Mouse (Mus musculus) embryonic facial prominence, embryonic 14.5 days (tissue): Measurements from ENCODE around the gene 4930402H24Rik. TPM values are rescaled to one million over a fixed set of nuclear protein-coding genes. Genes with fewer than 3 reads are reported as not detected.

Experiments used
- ATAC-seq: fragments of 200-750 bp; cut with Nextera tagmentation; 2 replicates; pipeline ENCODE4 v1.8.0; 2017; ENCODE audit warnings: low read depth, moderate number of reproducible peaks, moderate TSS enrichment
- DNase-seq: peaks from one replicate; pipeline ENCODE4 v3.0.0-alpha.2; 2015; ENCODE audit warnings: low spot score
- H3K27ac ChIP-seq: fragments of 300-500 bp; sonication (generic); replicated peaks from 2 replicates; pipeline ENCODE4 v1.5.1; 2014; ENCODE audit warnings: low read depth, mild to moderate bottlenecking, low read length, moderate library complexity
- H3K27me3 ChIP-seq: fragments of 300-500 bp; sonication (generic); replicated peaks from 2 replicates; pipeline ENCODE4 v1.6.1; 2014; ENCODE audit warnings: low read length; ENCODE audit not compliant: control insufficient read depth, insufficient read depth
- H3K36me3 ChIP-seq: fragments of 300-500 bp; sonication (generic); 2 replicates; pipeline ENCODE4 v1.6.1; 2014; ENCODE audit warnings: low read length, mixed read lengths; ENCODE audit not compliant: control insufficient read depth, insufficient read depth
- H3K4me1 ChIP-seq: fragments of 300-500 bp; sonication (generic); 2 replicates; pipeline ENCODE4 v1.6.1; 2014; ENCODE audit warnings: antibody characterized with exemption, low read length; ENCODE audit not compliant: control insufficient read depth, insufficient read depth
- H3K4me2 ChIP-seq: fragments of 300-500 bp; sonication (generic); 2 replicates; pipeline ENCODE4 v1.6.1; 2014; ENCODE audit warnings: low read depth, mild to moderate bottlenecking, low read length, moderate library complexity, mixed read lengths
- H3K4me3 ChIP-seq: fragments of 300-500 bp; sonication (generic); 2 replicates; pipeline ENCODE4 v1.5.1; 2014; ENCODE audit warnings: low read depth, mild to moderate bottlenecking, low read length
- H3K9ac ChIP-seq: fragments of 300-500 bp; sonication (generic); 2 replicates; pipeline ENCODE4 v1.6.1; 2014; ENCODE audit warnings: low read depth, mild to moderate bottlenecking, low read length, moderate library complexity, mixed read lengths
- H3K9me3 ChIP-seq: fragments of 300-500 bp; sonication (generic); 2 replicates; pipeline ENCODE4 v1.6.1; 2016; ENCODE audit warnings: low read length; ENCODE audit not compliant: control insufficient read depth
- WGBS: fragments of 180-500 bp; shearing (Covaris S2); extraction: QIAGEN DNeasy Blood & Tissue Kit; methylation state at CpG from one replicate; pipeline ENCODE4 v1.1.7; 2014; 5-methylcytosine and 5-hydroxymethylcytosine counted together
- polyA plus RNA-seq: library from polyadenylated mRNA; unstranded; fragments of >200 nt; fragmentation: Nextera tagmentation; extraction: Ambion mirVana; gene quantifications from 2 replicates; pipeline ENCODE4 v1.2.1, GENCODE M21; 2014

4930402H24Rik gene
- polyA plus RNA-seq, 1 experiment from 2014 or later = 33.0 TPM

GRCm38 (mm10) chr2:130816205-130816604 lies 90.0 kb downstream of the 4930402H24Rik start:
- ATAC-seq (no peak), DNase-seq (no peak)
- Histone ChIP-seq H3K27ac (no peak overlapping the region), H3K4me1 (0 out of 2 replicates have a peak, but pooled peaks cover 4% of the 10 kb centered on the region), H3K9ac (no peak overlapping the region; the same call in 1 of the 2 replicates), H3K4me3 (no peak overlapping the region), H3K27me3 (no peaks in the 10 kb centered on the region), H3K4me2 (no peak overlapping the region), H3K36me3 (peaks cover 66% of the 10 kb centered on the region), H3K9me3 (no peaks in the 10 kb centered on the region)
- 76% methylated on average over 5 of the region's 5 CpGs for WGBS

- Histone ChIP-seq H3K9me3 (no peaks in the 10 kb centered on the region), H3K9ac (no peak overlapping the region), H3K27ac (no peak overlapping the region), H3K4me3 (no peak overlapping the region), H3K36me3 (peaks cover 64% of the 10 kb centered on the region), H3K4me2 (no peak overlapping the region), H3K4me1 (0 out of 2 replicates have a peak, but pooled peaks cover 4% of the 10 kb centered on the region), H3K27me3 (no peaks in the 10 kb centered on the region)
- ATAC-seq (no peak), DNase-seq (no peak)
- 81% methylated on average over 1 of the region's 1 CpGs for WGBS
Measured at GRCm38 (mm10) chr2:130814492-130814891, 91.7 kb downstream of the 4930402H24Rik start.

- Histone ChIP-seq H3K27me3 (no peaks in the 10 kb centered on the region), H3K36me3 (peaks cover 65% of the 10 kb centered on the region), H3K27ac (no peak overlapping the region), H3K9me3 (no peaks in the 10 kb centered on the region), H3K4me3 (no peak overlapping the region), H3K9ac (no peak overlapping the region), H3K4me2 (no peak overlapping the region), H3K4me1 (0 out of 2 replicates have a peak, but pooled peaks cover 4% of the 10 kb centered on the region)
- DNase-seq (no peak), ATAC-seq (no peak)
- WGBS = 77% methylated on average over 6 of the region's 6 CpGs
Measured at GRCm38 (mm10) chr2:130813729-130814128, 92.5 kb downstream of the 4930402H24Rik start.

GRCm38 (mm10) chr2:130812487-130812886 lies 93.7 kb downstream of the 4930402H24Rik start:
- Histone ChIP-seq H3K9me3 (no peaks in the 10 kb centered on the region), H3K36me3 (peaks cover 70% of the 10 kb centered on the region), H3K27me3 (no peaks in the 10 kb centered on the region), H3K4me2 (no peak overlapping the region), H3K4me1 (0 out of 2 replicates have a peak, but pooled peaks cover 4% of the 10 kb centered on the region), H3K4me3 (no peak overlapping the region), H3K27ac (no peak overlapping the region), H3K9ac (no peak overlapping the region)
- ATAC-seq (no peak), DNase-seq (peak; percentile 9)
- WGBS = 90% methylated on average over 1 of the region's 1 CpGs

- H3K9me3 ChIP-seq = no peaks in the 10 kb centered on the region
- no peak overlapping the region for H3K4me3 ChIP-seq
- H3K9ac ChIP-seq = no peak overlapping the region
- H3K27me3 ChIP-seq = no peaks in the 10 kb centered on the region
- H3K36me3 ChIP-seq = peaks cover 65% of the 10 kb centered on the region
- ATAC-seq = no peak
- no peak overlapping the region for H3K27ac ChIP-seq
- WGBS = 94% methylated on average over 3 of the region's 3 CpGs
- H3K4me2 ChIP-seq = no peak overlapping the region
- H3K4me1 ChIP-seq = no peaks in the 10 kb centered on the region
- DNase-seq = no peak
Measured at GRCm38 (mm10) chr2:130805146-130805545, 101.1 kb downstream of the 4930402H24Rik start.

- Histone ChIP-seq H3K4me3 (no peak overlapping the region), H3K9ac (no peak overlapping the region), H3K36me3 (peaks cover 51% of the 10 kb centered on the region), H3K9me3 (no peaks in the 10 kb centered on the region), H3K4me1 (no peaks in the 10 kb centered on the region), H3K27ac (no peak overlapping the region), H3K27me3 (no peaks in the 10 kb centered on the region), H3K4me2 (no peak overlapping the region)
- no peak for DNase-seq
- no peak for ATAC-seq
- 69% methylated on average over 25 of the region's 25 CpGs for WGBS
Measured at GRCm38 (mm10) chr2:130803706-130804105, 102.5 kb downstream of the 4930402H24Rik start.

GRCm38 (mm10) chr2:130795731-130796130 lies 110.5 kb downstream of the 4930402H24Rik start:
- DNase-seq = no peak
- Histone ChIP-seq H3K27me3 (no peaks in the 10 kb centered on the region), H3K9me3 (no peaks in the 10 kb centered on the region), H3K9ac (no peak overlapping the region), H3K27ac (no peak overlapping the region), H3K4me1 (no peaks in the 10 kb centered on the region), H3K4me2 (no peak overlapping the region), H3K4me3 (no peak overlapping the region), H3K36me3 (peaks cover 44% of the 10 kb centered on the region)
- 87% methylated on average over 8 of the region's 8 CpGs for WGBS
- no peak for ATAC-seq

GRCm38 (mm10) chr2:130791722-130792121 lies 114.5 kb downstream of the 4930402H24Rik start:
- no peaks in the 10 kb centered on the region for H3K27me3 ChIP-seq
- ATAC-seq = no peak
- no peak overlapping the region for H3K4me2 ChIP-seq
- H3K36me3 ChIP-seq = peaks cover 40% of the 10 kb centered on the region
- no peak overlapping the region for H3K4me3 ChIP-seq
- WGBS = 89% methylated on average over 7 of the region's 7 CpGs
- no peaks in the 10 kb centered on the region for H3K9me3 ChIP-seq
- no peak for DNase-seq
- no peaks in the 10 kb centered on the region for H3K4me1 ChIP-seq
- no peak overlapping the region for H3K9ac ChIP-seq
- H3K27ac ChIP-seq = no peak overlapping the region

GRCm38 (mm10) chr2:130789642-130790041 lies 116.6 kb downstream of the 4930402H24Rik start:
- DNase-seq (no peak), ATAC-seq (no peak)
- Histone ChIP-seq H3K9ac (no peak overlapping the region), H3K4me1 (no peaks in the 10 kb centered on the region), H3K9me3 (no peaks in the 10 kb centered on the region), H3K27ac (no peak overlapping the region), H3K27me3 (no peaks in the 10 kb centered on the region), H3K4me3 (no peak overlapping the region), H3K4me2 (no peak overlapping the region), H3K36me3 (peaks cover 55% of the 10 kb centered on the region)
- 91% methylated on average over 6 of the region's 6 CpGs for WGBS
